Mouse (Mus musculus): Measurements from ENCODE around the gene Olfr722.
"Not testable (repeated sequence)": the region's sequence is repeated elsewhere in the genome, so short reads cannot be mapped to it uniquely, and the experiment has no call there.

Olfr722 gene

DNA sequence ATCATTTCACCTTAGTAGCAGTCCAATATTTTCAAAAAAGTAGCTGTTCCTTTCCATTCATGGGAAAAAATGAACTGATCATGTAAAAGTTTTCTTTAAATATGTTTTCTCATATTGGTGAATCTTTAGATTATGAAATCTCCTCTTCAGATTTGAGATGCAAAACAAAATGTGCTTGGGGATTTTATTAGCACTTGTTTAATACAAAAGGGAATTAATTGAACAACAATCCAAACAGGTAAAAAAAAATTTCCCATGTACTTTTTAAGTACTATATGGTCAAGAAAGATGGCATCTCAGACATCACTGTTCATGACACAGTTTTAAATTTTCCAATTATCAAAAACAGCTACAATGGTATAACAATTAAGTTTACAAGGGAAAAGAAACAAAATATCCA, at the start of gene Olfr722:
TSS of gene Olfr722 (minus strand) at position 101 of the 400 bp plus-strand sequence.
- DNase-seq (ENCODE audit: low read depth), result no peak

DNA sequence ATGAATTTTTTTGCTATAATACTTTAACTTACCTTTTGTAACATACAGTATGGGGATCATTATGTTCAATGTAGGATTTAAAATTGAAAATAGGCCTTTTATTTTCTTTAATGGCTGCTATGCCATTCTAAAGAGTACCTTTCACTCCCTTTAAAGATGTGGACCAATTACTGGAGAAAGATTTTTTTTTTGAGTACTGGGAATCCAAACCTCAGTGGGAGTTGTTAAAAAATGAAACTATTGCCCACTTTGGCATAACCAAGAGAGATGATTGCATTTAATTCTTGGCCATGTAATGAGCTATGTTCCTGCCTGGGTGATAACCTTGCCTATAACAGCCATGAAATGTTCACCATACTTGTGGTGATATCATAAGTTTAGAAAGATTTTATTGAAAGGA, 29.9 kb upstream of the Olfr722 start, which contains the start of gene Olfr723:
TSS of gene Olfr723 (minus strand) at position 101 of the 400 bp plus-strand sequence.
- not testable (repeated sequence) for DNase-seq (ENCODE audit: low read depth)

DNA sequence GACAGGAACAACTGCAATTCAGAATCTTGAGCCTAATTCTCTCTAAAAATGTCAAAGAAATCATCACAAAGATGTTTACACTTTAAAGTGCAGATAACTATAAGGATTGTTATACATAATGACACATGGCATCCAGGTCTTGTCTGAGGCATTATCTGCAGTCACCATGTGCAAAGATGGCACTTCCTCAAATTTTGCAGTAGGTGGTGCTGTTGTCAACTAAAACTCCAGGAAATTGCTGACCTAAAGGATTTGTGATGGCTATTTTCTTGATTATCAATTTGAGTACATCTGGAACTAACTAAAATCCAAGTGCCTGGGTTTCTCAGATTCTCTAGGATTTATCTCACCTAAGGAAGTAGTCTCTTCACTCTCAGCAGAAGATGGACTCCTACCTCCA, 41.4 kb downstream of the Olfr722 start:
- DNase-seq (ENCODE audit: low read depth), result no peak
